Mouse (Mus musculus): ENCODE measurements around the gene Ebf1.

Gene Ebf1

DNA sequence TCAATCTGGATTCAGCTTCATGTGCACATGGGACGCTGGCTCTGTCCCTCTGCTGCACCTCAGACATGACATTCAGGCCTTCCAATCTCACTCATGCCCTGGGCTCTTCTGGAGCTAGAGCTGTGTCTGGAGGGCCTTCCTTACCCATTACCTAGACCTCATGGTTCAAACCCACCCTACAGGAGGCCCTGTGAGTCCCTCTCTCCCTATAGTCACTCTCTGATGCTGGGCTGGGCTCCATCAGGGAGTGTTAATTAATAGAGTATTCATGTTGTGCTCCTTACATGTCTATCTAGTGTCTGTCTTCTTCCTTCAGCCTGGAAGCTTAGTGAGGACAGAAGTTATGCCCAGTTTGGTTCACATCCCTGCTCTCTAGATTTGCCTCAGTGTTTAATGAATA lies 88.7 kb downstream of the Ebf1 start:
- no peak for DNase-seq

GRCm38 (mm10) chr11:44706386-44706785 lies 89.3 kb downstream of the Ebf1 start:
- DNase-seq: no peak

DNA sequence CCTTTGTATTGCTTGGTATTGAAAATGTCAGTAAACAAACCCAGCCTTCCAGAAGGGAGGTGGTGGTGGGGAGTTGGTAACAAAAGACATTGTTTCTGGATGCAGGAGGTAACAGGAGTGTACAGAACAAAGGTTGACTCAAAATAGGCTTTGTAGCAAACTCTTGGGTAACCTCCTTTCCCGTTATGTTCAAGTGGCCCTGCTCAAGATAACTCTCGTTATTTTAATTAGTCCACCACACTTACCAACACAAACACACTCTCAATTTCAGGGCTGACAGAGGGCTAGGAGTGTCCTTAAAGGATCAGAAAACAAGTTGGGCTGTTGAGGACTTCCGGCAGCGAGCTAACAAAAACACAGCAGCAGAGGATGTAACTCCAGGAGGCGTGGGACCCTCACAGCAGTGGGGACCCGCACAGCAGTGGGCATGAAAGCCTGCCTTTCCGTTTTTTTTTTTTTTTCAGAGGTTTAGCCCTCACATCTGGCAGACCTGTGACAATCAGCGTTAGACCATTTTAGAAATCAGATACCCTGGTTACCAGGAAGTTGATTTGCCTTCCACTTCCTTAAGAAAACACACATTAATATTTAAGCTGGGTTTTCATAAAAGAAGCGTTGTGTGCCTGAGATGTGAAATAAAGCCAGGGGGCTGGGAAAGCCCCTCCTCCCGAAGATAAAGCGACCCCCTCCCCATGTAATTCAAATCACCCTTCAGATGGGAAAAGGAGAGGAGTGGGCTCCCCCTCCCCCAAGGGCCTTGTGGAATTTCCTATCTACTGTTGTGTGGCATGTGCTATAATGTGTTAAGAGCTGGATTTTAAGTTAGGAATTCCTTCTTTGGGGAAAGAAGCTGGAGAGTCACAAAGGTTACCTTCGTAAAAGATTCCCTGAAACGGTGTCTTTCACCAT lies 90.5 kb downstream of the Ebf1 start:
- no peak for DNase-seq

DNA sequence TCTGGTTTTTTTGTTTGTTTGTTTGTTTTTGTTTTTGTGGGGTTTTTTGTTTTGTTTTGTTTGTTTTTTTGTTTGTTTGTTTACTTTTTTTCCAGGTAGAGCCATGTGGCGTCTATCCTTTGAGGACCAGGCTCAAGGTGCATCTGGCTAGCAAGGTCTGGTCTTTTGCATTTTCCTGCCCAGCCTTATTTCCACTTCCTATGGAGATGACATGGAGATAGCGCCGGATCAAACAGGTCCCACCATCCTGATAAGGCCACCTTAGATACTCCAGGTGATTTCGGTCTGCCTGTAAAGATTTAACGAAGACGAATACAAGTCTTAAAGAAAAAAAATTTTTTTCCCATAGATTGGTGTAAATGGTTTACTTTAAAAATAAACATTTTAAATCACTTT lies 91.2 kb downstream of the Ebf1 start:
- no peak for DNase-seq

DNA sequence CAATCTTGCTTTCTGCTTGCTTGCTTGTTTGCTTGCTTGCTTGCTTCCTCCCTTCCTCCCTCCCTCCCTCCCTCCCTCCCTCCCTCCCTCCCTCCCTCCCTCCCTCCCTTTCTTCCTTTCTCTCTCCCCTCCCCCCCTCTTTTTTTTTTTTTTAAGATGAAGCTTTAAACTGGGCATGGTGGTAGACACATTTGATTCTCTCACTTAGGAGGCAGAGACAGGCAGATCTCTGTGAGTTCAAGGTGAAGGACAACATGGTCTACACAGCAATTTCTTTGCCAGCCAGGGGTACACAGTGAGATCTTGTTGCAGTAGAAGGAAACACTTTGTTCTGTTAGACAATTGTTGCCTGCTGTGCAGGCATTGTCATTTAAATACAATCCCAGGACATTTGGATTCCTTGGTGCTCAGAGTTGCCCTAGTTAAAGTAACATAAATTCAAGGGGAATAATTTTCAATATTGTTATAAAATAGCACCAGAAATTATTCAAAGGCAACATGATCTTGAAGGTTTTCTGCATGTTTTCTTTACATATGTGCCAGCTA lies 92.0 kb downstream of the Ebf1 start:
- no peak for DNase-seq

GRCm38 (mm10) chr11:44709869-44710460 lies 92.8 kb downstream of the Ebf1 start:
- no peak for DNase-seq

DNA sequence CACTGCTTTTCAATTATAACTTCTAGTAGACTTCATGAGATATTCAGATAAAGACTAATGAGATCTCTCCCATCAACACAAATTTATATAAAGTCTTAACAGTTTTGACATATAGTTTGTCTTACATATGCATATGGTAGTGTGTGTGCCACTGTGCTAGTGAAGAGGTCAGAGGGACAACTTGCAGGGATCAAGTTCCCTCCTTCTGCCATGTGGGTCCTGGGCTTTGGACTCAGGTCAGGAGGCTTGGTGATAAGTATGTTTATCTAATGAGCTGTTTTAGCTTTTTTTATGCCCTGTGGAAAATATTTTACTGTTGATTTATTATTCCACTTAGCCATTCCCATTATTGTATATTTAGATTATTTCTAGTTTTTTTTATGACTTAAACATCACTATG lies 93.7 kb downstream of the Ebf1 start:
- no peak for DNase-seq

- no peak for DNase-seq
Observed at GRCm38 (mm10) chr11:44714188-44714587, 97.1 kb downstream of the Ebf1 start.

DNA sequence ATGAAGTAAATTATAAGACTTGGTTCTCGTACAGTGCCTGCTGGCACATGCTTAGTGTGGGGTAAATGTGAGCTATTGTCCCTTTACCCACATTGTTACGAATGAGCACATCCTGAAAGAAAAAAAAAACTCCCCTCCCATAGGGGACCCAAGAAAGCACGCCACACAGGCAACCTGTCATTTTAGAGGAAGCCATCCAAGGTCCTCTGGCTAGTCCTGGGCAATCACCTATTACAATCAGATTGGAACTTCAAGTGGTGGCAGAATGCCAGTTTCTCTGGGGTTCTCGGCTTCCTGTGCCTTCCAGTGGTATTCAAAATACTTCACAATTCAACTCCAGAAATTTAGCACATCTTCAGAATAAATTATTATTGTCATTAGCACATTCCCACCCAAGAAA lies 98.7 kb downstream of the Ebf1 start:
- DNase-seq: no peak

GRCm38 (mm10) chr11:44716928-44717327 lies 99.8 kb downstream of the Ebf1 start:
- DNase-seq: no peak

- DNase-seq: no peak
Observed at GRCm38 (mm10) chr11:44717636-44718035, 100.5 kb downstream of the Ebf1 start.

- DNase-seq: no peak
Observed at GRCm38 (mm10) chr11:44721976-44722375, 104.9 kb downstream of the Ebf1 start.

- DNase-seq: no peak
Observed at GRCm38 (mm10) chr11:44723950-44724502, 106.9 kb downstream of the Ebf1 start.

- no peak for DNase-seq
Observed at GRCm38 (mm10) chr11:44725732-44726131, 108.6 kb downstream of the Ebf1 start.

DNA sequence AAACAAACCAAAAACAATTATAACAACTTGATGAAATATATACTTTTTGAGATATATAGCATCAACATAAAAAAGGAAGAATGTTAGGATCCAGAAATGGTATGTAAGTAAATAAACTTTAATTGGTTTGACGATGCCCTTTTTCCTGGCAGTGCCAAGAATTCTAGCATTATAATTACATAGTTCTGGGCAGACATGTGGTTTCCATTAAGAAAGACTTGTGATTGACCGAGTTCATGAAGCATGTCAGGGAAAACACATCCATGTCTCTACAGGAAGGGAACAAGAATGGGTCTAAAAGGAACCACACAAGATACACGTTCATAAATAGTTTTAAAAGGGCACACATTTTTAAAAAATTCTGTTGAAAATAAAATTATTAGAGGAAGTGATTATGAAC lies 110.3 kb downstream of the Ebf1 start:
- no peak for DNase-seq

DNA sequence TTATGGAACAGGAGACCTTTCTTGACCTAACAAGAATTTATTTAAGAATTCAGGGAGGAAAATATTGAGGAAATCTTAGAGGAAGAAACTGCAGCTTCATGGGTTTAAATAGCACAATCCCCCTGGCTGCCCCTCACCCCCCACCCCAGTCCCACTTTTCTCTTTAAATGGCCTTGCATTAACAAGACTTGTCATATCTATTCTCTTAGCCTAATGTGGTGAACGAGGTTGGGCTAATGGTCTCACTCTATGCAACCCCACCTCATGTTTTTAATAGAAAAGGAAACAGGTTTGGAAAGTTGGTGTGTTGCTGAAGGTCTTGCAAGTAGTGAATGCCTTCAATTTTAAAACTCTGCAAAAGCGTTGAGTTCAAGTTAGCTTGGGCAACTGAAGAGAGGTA lies 110.7 kb downstream of the Ebf1 start:
- DNase-seq: no peak

GRCm38 (mm10) chr11:44728271-44728670 lies 111.2 kb downstream of the Ebf1 start:
- DNase-seq: no peak

GRCm38 (mm10) chr11:44729931-44730330 lies 112.8 kb downstream of the Ebf1 start:
- DNase-seq: no peak

- no peak for DNase-seq
Observed at GRCm38 (mm10) chr11:44731763-44732162, 114.6 kb downstream of the Ebf1 start.

- DNase-seq: no peak
Observed at GRCm38 (mm10) chr11:44733276-44733675, 116.2 kb downstream of the Ebf1 start.

- DNase-seq: no peak
Observed at GRCm38 (mm10) chr11:44738046-44738445, 120.9 kb downstream of the Ebf1 start.

- DNase-seq: no peak
Observed at GRCm38 (mm10) chr11:44738820-44739219, 121.7 kb downstream of the Ebf1 start.

DNA sequence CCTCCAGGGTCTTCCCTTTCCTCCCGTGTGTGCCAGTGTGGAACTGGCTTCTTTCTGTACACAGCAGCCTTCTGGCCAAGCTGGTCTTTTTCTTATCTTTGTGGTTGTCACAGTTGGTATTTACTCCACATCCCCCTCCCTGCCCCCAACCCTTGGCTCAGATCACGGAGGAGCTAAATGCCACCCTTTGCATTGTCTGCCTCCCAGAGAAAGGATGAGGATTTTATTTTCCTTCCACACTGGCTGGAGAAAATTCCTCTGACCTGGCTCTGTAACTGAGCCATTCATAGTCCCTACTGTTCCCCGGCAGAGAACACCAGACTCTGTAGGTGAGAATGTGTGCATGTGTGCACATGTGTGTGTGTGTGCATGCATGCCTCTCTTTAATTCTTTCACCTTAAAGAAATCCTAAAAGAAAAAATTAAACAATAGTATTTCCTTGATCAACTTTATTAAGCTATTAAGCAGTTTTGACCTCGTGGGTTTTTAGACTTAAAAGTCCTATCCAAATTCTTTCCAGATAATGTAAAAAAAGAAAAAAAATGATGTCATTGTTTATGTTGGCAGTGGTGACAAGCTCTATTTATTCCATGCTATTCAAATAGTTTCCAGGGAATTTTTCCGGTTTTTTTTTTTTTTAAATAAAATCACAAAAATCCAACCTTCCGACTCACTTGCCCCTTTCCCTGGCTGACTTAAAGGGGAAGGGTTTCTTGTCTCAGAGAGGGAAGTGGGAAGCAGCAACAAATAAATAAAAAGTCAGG lies 123.3 kb downstream of the Ebf1 start:
- no peak for DNase-seq
